Mouse (Mus musculus): ENCODE measurements at regions not wholly inside any gene's neighbourhood (a gene's known extent, or its start where the extent isn't known, plus 50 kb on each side); places are given as distances from the start of the nearest gene placed in this dataset.
A peak's percentile ranks its signal among the peaks of the same experiment; 100 is the strongest.

DNA sequence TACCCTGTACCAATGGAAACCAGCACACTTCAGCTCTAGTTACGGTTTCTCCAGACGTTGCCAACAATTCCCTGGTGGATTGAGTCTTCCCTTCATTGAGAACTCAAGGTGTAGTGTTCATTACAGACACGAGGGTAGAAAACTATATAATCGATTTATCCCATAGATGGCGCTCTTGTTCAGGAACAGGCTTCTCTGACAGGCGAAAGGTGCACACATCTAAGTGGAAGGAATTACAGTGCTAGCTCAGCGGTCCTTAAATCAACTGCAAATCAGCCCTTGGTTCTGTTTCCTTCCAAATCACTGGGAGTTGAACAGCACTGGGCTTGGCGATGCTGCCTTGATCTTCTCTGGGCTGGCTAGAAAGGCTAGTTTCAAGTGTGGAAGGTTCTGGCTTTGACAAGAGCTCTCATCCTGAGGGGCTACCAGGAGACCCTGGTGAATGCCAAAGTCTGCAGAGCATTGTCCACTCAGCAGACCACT is 161.1 kb downstream of the March11 start:
- H3K4me1 ChIP-seq (ENCODE audit: control insufficient read depth, insufficient read depth, low read length) = no peaks in the 10 kb centered on the region
- H3K9me3 ChIP-seq (replicated peaks; ENCODE audit: control insufficient read depth, low read length) = no peaks in the 10 kb centered on the region
- no peak overlapping the region for H3K9ac ChIP-seq (ENCODE audit: low read length)
- H3K4me3 ChIP-seq (replicated peaks; ENCODE audit: low read length) = no peak overlapping the region
- no peak overlapping the region for H3K4me2 ChIP-seq (ENCODE audit: low read depth, low read length)
- ATAC-seq (ENCODE audit: insufficient read depth, low FRiP score) = peak; percentile 50; the same call in 1 of the 2 replicates
- H3K27me3 ChIP-seq (ENCODE audit: control insufficient read depth, insufficient read depth, low read length) = no peaks in the 10 kb centered on the region
- H3K36me3 ChIP-seq (ENCODE audit: control insufficient read depth, insufficient read depth, low read length) = no peaks in the 10 kb centered on the region
- 8% methylated on average over 8 of the region's 8 CpGs for WGBS
- no peak overlapping the region for H3K27ac ChIP-seq (ENCODE audit: low read length)

DNA sequence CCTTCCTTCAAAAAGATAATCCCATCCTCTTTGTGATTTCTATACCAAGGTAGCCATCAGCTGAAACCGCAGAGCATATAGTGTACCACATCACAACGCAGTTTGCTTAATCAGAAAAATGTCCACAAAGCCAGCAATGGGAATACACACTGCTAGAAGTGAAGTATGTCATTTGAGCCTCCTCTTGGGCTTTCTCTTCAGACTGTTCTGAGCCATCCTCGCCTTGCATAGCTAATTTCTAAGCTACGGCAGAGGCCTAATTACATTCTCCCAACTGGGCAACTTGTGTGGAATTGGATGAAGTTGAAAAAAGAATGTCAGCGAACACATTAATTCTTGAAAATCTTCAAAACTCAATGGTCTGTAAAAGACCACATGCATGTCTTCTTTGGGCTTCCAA is 178.5 kb downstream of the March11 start:
- H3K4me1 ChIP-seq (ENCODE audit: control insufficient read depth, insufficient read depth, low read length) = no peaks in the 10 kb centered on the region

More for the DNA sequence above, 178.5 kb downstream of the March11 start:
- H3K27me3 ChIP-seq (ENCODE audit: control insufficient read depth, insufficient read depth, low read length) = no peaks in the 10 kb centered on the region
- WGBS = 85% methylated on average over 5 of the region's 5 CpGs
- no peak overlapping the region for H3K27ac ChIP-seq (ENCODE audit: low read length)
- H3K9me3 ChIP-seq (replicated peaks; ENCODE audit: control insufficient read depth, low read length) = no peaks in the 10 kb centered on the region
- H3K36me3 ChIP-seq (ENCODE audit: control insufficient read depth, insufficient read depth, low read length) = no peaks in the 10 kb centered on the region
- H3K4me3 ChIP-seq (replicated peaks; ENCODE audit: low read length) = no peak overlapping the region
- H3K4me2 ChIP-seq (ENCODE audit: low read depth, low read length) = no peak overlapping the region
- ATAC-seq (ENCODE audit: insufficient read depth, low FRiP score) = no peak
- H3K9ac ChIP-seq (ENCODE audit: low read length) = no peak overlapping the region

Measured in stomach, embryonic 16.5 days (tissue).